Mouse (Mus musculus) embryo, embryonic 10 days (tissue): ENCODE measurements around the gene Gm47841.
A peak's percentile ranks its signal among the peaks of the same experiment; 100 is the strongest.

Experiments
- DNase-seq: peaks from one replicate; pipeline ENCODE4 v3.0.0-alpha.2; 2015; ENCODE audit warnings: low spot score

Gm47841 gene

DNA sequence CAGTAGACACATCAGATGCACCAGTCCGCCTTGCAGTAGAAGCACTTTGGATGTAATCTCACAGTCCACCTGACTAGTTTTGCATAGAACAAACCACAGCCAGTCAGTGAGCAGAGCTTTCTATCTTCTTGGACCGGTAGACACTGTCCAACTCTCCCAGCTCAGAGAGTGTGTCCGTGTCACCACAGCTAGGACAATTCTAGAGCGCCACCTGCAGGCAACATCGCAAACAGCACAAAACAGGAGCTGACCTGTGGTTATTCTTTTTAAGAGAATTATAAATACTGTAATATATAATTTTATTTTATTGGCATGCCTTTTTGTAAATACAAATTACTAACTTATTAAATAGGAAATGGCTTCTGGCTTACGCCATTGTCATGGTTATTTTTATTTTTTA, 4.6 kb downstream of the Gm47841 start:
- DNase-seq: peak; percentile 88

DNA sequence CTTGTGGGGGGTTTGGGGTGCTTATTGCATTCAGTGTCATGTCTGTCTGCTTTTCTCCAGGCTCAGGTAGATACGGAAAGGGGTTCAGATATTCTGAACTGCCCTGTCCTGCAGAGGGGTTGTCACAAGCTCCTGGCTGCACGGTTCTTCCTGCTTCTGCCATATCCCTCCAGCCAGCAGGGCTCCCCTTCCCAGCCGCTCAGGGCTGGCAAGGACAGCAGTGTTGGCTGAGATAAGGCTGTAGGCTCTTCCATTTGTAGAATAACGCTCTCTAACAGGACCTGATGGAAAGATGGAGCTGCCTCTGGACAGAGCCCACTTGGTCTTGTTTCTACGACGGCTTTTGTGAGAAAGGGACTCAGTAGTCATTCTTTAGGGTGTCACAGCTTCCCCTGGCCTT, 5.2 kb downstream of the Gm47841 start:
- DNase-seq: no peak

DNA sequence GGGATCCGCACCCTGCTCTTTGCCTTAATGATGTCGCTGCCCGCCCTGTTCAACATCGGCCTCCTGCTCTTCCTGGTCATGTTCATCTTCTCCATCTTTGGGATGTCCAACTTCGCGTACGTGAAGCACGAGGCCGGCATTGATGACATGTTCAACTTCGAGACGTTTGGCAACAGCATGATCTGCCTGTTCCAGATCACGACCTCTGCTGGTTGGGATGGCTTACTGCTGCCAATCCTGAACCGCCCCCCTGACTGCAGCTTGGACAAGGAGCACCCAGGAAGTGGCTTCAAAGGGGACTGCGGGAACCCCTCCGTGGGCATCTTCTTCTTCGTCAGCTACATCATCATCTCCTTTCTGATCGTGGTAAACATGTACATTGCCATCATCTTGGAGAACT, 7.5 kb downstream of the Gm47841 start:
- peak; percentile 59 for DNase-seq

DNA sequence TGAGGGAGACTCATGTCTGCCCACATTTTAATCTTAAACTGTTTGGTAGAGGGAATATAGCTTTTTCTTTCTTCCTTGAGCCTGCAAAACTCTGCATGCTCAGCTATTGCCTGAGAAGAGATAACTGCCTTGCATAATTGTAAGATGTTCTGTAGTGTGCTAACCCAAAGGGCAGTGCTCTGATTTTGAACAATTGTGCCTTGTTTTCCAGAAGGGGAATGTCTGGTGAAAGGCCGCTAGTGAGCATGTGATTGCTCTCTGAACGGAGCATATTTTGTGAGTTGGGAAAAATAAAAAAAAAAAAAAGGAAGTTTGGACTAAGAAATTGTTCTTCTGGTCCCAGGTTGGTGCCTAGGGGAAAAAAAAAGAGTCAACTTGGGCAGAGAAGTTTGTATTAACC, 18.2 kb downstream of the Gm47841 start:
- DNase-seq: no peak

DNA sequence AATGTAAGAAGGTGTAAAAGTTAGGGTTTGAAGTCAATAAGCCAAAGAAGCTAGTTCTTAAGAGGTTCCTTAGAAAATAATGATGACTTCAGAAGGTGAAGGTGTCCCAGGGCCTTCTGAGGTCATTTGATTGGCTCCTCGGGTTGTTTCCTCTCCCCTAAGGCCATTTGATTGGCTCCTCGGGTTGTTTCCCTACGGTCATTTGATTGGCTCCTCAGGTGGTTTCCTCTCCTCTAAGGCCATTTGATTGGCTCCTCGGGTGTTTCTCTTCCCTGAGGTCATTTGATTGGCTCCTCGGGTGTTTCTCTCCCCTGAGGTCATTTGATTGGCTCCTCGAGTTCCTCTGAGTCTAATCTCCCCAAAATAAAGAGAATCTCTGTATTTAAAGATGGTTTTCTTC, 35.8 kb downstream of the Gm47841 start:
- DNase-seq: no peak

DNA sequence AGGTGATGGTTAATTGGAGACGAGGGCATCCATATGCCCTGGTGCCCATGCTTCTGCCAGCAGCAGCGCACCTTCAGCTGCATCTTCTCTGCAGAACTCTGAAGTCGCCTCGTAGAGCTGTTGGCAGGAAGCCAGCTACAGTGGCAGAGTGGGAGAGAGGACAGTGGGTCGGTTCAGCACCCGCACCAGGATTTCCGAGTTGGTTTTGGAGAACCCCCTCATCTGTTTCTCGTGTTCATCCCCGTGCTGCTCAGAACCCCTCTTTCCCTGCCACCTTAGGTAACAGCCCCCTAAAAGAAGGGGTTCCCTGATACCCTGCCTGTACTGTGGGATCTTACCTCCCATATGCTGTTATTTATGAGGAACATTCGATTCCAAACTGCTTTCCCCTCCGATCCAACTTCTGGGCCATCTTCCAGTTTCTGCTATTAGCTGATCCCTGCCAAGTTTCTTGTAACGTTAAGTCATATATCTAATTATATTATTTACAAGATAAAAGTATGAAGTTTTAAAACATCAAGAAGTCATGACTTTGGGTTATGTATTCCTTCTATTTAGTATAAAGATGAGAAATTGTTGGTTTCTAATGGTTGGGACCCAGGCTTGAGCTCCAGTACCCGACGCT, 38.7 kb downstream of the Gm47841 start:
- no peak for DNase-seq

DNA sequence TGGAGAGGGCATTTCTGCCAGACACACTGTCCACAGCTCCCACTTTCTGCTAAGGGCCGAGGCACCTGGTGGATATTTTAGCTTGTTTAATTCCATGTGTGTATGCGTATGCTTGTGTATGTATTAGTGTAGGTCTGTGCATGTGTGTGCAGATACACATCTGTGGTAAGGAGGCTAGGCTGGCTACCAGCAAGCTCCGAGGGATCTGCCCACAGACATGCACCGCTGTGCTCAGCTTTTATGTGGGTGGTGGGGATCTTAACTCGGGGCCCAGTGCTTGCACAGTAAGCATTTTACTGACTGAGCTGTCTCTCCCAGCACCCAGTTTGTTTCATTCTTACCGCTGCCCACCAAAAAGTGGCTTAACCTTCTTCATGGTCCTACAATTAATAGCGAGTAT, 40.0 kb downstream of the Gm47841 start:
- DNase-seq: no peak

DNA sequence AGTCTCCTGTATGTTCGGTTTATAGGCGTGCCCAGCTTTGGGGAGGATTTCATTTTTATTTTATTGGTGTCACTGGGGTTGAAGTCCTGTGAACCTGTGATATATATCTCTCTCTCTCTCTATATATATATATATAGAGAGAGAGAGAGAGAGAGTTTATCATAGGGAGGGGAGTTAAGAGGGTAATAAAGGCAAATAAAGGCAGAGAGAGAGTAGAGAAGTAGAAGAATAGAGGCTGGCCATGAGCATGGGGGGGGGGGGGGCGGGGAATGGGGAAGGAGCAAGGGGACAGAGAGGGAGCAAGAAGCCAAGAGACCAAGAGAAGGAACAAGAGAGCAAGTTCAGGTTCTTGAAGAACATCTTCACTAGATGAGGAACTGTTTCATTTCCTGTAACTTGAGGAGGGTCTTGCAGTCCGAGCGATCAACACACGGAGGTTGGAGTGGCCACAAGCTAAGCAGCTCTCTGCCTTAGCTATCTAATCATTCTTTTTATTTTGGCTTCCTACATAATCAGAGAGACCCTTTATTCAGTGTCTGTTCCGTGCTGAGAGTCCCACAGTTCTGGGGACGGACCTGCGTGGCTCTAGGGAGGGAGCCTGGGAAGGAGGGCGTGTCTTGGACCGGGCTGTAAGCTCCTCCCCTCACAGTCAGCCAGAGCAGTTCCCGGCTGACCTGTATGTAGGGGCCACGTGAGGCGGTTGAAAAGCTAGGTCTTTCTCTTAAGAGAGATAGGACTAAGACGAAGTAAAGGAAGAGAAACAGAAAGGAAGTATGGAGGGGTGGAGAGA, 40.8 kb downstream of the Gm47841 start:
- peak; percentile 83 for DNase-seq

DNA sequence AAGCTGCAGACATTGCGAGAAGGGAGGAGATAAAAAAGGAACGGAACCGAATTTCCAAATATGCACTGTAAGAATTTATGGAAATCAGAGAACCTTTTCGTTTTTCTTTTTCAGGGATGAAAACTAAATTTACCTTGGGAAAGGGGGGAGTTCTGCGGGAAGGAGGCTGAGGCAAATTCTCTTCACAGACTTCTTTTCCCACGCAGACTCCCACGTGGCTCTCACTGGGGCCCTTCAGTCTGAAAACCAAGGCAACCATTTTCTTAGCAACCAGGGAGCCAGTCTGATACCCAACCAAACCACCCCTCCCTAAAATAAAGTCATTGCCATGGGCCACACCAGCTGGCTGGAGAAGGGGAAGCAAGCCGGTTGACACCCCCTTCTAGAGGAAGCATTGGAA, 41.5 kb downstream of the Gm47841 start:
- no peak for DNase-seq

DNA sequence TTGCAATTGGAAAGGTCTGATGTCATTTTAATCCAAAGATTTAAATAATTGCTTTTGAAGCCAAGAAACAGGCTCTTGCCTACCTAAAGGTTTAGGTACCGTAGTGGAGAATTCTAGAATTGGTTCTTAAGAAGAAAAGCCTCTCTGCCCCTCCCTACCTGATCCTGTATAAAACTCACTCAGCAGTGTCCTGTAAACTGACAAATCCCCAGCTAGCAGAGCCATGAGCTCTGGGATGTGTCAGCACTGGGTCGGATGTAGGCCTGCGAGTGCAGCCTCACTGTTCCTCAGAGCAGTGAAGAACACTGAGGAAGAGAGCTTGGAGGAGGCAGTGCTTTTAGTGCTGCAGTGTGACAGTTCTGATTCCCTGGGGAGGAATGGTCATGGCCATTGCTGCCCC, 42.7 kb downstream of the Gm47841 start:
- DNase-seq: no peak

DNA sequence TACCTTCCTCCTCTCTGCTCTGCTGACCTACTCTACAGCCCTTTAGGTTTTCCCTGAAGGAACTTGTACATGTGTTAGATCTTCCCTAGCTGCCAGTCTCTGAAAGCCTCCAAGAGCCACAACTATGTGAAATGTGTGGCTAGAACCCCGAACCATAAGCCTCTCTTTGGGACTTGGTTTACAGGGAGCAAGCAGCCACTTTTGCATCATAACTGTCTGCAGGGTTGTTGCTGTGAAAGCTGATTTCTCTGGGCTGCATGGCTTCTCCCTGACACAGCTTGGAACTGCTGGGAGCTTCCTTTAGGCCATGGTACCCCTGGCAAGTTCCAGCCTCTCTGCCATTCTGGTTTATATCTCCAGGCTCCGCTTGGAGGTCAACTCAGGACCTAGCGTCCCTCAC, 44.7 kb downstream of the Gm47841 start:
- DNase-seq: no peak

DNA sequence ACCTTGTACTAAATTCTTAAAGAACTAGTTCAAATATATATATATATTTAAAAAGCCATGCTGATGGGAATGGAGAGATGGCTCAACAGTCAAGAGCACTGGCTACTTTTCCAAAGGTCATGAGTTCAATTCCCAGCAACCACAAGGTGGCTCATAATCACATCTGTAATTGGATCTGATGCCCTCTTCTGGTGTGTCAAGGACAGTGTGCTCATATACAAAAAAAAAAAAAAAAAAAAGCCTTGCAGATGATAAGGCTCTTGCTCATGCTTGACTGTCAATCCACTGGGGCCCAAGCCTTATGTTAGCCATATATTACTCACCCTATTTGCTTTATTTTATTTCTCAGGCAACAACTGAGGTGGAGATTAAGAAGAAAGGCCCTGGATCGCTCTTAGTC, 45.5 kb downstream of the Gm47841 start:
- DNase-seq: no peak

DNA sequence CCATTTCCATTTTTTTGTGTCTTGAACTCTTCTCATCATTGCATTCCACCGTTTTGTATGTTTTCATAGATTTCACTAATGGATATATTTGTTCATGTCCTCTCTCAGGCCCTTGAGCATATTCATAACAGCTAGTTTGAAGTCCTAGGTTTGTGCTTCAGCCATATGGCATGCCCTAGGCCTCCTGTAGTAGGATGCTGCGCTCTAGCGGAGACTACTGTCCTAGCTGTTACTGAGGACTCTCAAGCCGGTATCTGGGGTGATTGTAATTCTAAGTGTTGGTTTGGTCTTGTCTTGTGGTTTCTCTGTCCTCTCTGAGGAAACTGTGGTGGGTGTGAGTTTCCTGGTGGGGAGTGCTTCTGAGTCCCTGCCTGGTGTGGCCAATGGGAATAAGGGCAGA, 50.1 kb downstream of the Gm47841 start:
- peak; percentile 81 for DNase-seq
